Mouse (Mus musculus) lung, adult 18-20 months (tissue): Measurements from ENCODE around the gene Schip1.
A peak's percentile ranks its signal among the peaks of the same experiment; 100 is the strongest.

Source experiments
- DNase-seq, 2 experiments: peaks; one replicate each; pipeline ENCODE4 v3.0.0; 2022; ENCODE audit warnings: mixed read lengths in 2 of 2

Gene Schip1

DNA sequence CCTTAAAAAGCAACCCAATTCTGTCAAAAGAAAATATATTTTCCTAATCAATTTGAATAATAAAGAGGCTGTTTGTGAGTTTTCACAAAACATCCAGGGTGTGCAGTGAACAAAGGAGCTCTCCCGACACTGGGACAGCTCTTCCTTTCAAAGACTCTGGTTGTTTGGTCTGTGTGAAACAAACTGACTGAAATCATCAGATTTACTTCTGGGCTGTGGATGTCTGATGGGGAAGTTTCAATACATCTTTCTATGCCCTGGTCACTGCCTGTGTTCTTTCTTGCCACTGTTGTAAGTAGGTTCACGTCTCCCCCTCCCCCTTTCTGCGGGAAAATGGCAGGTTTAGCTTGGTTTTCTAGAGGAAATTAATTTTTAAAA lies 449.5 kb downstream of the Schip1 start:
- DNase-seq = no peak

DNA sequence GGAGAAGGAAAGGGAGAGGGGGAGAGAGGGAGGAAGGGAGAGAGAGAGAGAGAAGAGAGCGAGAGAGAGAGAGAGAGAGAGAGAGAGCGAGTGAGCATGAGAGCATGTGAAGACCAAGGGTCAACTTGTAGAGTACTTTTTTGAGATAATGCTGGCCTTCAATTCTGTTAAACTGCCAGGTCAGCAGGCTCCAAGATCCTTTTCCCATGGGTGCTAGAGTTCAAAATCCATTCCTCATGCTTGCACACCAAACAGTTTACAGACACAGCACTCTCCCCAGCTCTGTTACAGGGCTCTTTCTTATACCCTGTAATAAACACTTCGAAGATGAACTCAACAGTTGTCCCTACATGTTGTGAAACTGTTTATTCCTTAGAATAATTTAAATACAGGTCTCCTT lies 450.1 kb downstream of the Schip1 start:
- DNase-seq = no peak

DNA sequence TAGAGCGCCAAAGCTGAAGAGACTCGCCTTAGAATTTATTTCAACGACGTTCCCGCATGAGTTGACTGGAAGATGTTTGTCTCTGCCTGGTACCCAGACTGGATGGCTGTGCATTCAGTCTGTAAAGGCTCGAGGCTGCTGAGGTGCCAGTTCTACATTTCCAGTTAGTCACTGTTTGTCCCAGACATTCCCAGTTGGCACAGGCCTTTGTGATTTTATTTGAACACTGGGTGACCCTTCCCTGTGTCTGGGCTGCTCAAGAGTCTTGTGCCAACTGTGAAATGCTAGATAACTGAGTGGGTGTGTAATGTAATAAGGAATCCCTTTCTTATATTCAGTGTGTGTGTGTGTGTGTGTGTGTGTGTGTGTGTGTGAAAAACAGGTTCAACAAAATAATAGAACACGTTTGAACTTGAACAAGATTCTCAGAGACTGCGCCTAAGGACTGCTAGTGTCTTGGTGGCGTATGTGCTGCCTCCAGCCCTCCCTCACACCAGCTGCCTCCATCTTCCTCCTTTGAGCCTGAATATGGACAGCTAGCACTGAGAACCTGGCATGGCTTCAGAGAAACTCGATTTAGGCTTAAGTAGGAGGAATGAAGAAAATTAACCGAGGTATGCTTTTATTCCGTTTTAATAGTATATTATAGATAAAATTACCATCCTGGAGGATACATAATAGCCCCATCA lies 451.9 kb downstream of the Schip1 start:
- DNase-seq = no peak

DNA sequence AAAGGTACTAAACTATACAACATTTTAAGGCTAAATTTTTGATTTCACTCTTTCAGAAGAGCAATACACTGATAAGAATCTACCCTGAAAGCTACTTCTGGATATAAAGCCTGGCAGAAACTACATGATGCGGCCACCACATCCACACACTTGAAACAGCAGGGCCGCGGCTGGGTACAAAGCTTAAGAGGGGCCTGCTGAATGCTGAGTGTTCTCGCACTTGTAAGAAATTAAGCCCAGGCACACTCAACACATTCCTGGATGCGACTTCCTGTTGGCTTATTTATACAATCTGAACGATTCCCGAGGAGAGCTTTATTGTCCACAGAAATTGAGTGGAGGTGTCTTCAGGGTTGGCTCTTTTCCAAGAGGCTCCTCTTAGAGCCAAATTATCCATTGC lies 452.6 kb downstream of the Schip1 start:
- no peak for DNase-seq

DNA sequence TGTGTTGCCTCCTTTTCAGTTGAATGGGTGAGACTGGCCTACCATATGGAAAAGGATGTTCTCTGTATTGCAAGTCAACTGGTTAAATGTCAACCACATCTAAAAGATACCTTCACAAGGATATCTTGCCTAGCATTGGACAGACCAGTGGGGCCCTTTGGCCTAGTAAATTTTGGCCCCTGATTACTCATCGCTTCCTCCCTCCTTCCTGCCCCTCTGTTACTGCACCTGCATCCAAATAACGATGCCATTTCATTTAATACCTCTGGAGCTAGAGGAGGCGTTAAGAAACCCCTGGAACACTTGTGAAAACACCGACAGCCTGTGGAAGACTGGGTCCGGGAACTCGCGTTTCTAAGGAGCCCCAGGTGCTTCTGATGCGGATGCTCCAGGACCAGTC lies 453.4 kb downstream of the Schip1 start:
- DNase-seq = no peak

DNA sequence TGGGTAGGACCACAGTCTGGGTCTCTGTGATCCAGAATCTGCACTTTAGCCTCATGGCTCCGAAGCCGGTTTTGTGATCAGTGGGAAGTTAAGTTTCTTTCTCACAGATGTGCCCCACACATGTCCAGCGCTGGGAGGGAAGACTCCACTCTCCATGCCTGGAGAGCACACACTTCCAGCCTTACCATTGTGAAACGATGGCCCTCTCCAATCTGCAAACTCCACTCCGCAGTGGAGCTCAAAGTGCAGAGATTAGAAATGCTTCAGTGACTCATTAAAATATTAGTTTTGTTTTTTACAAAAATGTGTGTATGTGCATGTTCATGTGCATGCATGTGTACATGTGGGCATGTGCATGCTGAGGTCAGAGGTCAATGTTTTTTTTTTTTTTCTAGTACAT lies 454.0 kb downstream of the Schip1 start:
- DNase-seq = no peak

DNA sequence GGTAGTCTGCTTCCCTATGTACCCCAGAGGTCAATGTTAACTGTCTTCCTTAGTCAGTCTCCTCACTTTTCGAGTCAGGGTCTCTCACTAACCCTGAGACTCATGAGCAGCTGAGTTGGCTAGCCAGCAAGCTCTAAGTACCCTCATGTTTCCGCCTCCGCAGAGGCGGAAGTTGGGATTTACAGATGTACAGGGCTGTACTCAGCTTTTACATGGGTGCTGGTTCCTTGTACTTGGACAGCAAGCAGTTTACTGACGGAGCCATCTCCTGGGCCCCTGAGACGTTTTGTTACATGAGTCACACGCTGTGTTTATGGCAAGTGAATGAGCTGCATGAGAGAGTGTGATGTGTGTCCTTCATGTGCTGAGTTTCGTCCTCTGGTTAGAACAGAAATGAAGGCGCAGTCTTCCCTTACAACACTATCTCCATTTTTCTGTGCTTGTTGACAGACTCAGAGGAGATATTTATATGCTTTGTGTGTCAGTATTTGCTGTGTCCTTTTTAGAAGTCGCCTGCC lies 460.8 kb downstream of the Schip1 start:
- DNase-seq = no peak

DNA sequence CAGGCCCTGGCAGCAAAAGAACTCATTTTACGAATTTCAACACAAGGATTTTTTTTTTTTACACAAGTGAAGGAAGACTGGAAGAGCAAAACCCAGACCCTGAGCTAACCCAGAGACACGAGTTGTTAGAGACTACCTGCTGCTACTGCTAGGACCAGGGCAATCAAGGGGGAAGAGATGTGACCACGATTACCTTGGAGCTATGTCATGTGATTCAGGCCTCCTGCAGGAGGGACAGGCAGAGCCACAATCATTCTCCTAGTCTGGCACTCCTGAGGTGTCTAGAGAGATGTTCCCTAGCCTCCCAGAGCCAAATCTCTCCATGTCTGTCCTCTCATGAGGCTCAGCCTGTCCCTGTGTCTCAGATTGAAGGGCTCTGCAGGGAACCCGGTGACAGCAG lies 461.8 kb downstream of the Schip1 start:
- DNase-seq = no peak

DNA sequence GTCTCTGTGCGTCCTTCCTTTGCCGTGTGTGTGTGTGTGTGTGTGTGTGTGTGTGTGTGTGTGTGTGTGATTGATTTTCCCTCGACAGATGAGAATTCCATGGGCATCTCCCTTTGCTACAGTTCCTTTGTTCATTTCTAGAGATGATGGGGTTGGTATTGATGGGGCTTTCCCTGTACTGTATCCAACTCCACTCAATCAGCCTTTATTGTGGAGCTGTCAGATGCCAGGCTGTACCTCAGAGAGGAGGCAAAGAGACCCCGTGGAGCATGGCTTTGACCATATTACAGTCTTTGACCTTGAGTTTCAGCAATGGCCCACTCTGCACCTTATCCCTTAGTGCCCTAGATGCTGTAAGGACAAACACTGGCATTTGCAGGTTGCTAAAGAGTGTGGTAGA lies 462.6 kb downstream of the Schip1 start:
- DNase-seq = no peak

DNA sequence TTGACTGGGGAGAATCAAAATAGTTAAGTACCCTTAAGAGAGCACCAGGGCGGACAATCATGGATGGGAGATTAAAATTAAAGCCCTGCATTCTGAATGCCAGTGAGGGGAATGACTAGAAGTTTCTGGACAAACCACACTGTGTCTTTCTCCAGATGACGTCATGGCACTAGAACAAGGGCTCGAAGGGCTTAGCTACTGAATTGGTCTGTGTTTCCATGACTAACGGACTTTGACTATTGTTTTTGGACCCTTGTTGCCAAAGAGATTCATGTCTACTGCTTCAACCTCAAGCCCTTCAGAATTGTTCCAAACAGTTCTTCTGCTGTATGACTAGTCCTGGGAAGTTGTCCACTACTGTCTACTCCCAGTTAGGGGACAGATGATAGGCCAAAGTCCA lies 467.3 kb downstream of the Schip1 start:
- no peak for DNase-seq

DNA sequence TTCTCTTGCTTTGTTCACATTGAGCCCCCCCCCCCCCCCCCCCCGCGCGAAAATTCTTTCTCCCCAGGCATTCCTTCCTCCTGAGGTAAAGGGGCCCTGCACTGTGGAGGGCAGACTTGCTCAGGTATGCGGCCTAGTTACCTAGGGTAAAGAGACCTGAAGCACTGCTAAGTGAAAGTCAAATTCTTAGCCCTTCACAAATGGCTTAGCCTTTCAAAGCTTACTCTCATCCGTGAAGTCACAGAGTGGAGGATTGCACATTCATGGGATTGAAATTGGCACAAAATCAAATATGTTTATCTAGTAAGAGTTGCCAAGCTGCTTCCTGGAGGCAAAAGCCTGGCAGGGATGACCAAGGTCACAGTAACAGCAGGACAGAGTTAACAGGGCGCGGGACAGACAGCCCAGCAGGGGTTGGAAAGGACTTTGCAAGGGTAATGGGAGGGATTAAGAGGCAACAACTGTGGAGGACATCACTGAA lies 470.0 kb downstream of the Schip1 start:
- DNase-seq = peak; percentile 39 to 52

DNA sequence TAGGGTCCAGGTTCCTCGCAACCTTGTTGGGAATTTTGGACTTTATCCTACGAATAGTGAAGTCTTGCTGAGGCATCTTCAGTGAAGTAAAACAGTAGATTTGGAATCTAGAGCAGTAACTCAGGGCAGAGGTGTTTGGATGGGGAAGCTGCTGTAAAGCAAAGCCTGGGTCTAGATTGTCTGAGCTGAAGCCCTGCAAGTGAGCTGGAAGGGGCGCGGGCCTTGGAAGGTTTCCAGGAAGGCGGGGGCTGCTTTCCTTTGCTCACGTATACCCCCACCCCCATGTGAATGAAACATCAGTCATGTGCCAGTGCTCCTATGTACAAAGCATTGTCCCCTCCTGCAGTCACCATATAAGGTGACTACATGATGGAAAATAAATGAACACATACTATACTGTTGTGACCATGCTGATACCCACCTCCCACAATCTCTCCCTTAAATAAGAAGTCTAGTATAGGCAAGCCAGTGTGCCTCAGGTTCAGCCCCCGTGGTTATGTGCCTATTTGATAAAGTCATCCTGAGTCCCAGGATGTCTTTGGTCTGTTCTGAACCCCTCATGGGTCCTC lies 470.6 kb downstream of the Schip1 start:
- no peak for DNase-seq

DNA sequence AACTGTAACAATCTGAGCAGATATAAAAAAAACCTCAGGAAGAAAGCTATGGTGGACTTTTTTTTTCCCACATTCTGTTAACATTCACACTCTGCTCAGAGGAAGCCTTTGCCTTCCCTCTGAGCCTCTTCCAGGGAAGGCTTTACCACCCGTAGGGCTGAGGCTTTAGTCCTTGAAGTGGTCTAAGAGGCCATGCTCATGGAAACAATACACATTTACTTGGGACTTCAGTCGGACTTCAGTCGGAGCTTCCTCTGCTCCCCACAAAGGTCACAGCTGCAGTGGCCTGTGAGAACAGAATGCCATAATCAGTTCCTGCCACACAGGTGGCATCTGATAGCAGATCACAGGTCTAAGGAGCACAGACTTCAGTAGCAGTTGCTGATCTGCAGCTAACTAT lies 471.5 kb downstream of the Schip1 start:
- no peak for DNase-seq

DNA sequence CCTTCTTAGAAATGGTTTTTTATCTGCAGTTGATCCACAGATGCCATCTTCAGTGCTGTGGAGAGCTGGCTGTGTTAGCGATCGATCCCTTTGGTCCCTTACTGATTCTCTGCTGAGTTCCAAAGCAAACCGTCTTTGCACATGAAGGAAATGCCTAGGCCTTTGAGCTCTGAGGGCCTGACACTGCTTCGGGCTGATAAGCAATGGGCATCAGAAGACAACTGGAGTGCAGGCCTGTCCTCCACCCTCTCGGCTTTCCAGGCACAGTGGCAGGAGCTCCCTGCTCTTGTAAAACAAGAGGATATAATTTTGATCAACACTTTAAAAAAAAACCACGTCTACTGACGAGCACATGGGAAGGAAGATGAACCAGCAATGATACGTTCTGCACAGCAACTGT lies 477.1 kb downstream of the Schip1 start:
- no peak for DNase-seq

DNA sequence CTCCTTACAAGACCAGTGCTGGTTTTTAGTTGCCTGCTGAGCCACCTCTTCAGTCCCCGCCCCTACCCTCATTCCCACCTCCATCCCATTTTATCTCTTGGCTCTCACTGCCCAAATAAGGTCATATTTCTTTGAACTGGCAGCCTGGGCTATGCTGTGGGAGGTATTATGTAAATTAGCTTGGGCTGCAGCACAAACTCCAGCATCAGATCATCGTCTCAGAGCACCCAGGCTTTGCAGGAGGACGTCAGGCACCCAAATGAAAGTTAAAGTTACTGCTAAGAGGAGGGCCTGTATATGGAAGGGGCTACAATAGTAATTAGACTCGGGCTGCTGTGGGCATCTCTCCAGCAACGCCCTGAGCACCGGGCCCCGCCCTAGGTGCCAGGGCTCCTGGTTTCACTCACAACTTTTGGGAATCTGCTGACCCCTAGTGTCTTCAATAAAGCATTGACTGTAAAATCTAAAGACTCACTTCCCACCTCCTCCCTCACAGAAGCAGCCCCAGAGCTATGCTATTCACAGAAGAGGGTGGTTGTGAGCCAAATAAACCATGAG lies 478.4 kb downstream of the Schip1 start:
- DNase-seq = peak; percentile 60 to 75

DNA sequence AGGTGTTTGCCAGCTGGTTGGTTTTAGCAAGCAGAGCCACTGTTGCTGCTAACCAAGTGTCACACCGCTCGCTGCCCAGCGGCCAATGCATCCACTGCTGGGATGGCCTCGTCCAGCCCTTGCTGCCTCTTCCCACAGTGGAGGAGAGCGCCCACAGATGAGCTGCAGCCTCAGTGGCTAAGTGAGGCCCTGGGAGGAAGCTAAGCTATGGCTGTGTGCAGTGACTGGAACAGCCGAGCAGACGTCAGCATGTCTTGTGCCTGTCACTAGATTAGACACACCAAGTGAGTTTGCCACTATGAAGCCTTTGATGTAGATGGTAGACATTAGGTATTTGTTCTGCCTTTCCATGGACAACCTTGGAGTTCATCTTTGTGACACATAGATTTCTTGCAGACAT lies 480.2 kb downstream of the Schip1 start:
- no peak for DNase-seq

DNA sequence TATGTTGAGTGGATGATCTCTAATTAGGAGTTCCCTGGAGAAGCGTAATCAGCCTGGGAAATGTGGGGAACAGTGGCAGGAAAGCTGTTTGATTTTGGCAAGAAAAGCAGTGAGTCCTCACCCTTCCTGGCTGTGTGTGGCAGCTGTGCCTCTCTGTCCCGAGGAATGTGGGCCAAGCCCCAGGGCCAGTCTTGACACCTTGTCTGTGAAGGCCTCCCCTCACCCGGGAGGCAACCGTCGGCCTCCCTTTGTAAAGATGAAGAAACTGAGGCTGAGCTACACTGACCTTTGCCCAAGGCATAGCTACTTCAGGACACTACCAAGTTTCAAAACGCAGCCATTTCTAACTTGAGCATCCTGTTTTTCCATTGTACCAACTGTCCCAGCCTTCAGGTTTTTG lies 481.3 kb downstream of the Schip1 start:
- no peak for DNase-seq

DNA sequence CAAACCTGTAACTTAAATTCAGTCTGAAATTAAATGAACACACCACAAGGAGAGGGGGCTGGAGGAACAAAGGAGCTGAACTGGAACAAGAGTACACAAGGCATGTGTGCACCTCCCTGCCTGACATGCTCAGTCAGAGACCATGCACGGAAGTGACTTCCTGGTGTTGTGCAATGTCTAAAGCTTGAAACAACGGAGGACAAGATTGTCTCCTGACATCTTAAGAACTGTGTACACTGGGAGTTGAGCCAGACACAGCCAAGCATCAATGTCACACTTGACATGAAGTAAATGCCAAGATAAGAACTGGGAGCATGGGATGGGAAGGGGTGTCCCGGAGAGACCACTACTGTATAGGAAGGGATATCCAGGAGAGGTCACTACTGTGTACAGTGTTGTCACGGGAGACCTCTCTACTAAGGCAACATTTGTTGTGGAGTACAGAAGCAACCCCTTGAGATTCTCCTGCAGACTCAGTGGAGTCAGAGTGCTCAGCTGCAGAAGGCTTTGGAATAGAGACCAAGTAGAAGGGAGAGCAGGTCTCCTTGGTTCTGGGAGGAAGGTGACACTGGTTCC lies 490.6 kb downstream of the Schip1 start:
- DNase-seq = peak; percentile 19 to 53

DNA sequence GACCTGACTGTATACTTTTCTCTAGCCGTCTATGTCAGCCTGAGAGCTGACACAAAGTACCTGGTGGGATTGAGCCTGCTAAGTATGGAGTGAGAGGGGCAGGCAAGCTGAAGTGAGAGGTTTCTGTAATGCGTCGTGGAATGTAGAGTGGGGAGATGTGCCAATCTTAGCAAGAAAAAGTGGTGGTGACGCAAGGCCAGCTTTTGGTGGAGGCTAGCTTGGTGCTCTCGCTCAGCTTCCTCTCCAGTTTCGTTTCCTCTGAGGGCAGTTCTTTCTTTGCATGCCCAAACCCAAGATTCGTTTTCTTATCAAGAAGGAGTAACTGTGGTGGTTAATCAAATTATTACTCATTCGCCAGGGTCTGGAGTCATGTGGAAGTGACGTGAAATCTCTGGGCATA lies 492.3 kb downstream of the Schip1 start:
- peak; percentile 41 to 42 for DNase-seq

DNA sequence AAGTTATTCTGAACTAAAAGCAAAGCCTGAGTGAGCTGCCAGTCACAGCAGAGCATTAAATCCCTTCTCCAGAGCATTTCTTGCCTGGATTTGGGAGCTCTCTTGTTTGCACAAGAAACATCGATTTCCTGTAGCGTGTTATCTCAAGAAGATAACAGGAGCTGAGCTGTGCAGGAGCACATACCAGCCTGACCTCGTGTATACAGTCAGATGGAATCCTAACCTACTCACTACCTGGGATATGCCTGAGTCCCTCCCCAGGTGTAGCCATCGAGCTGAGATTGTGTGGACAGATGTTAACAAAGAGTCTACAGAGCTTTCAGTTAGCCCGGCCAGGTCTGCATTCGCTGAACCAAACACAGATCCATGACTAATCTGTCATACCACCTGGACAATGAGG lies 494.1 kb downstream of the Schip1 start:
- no peak for DNase-seq

DNA sequence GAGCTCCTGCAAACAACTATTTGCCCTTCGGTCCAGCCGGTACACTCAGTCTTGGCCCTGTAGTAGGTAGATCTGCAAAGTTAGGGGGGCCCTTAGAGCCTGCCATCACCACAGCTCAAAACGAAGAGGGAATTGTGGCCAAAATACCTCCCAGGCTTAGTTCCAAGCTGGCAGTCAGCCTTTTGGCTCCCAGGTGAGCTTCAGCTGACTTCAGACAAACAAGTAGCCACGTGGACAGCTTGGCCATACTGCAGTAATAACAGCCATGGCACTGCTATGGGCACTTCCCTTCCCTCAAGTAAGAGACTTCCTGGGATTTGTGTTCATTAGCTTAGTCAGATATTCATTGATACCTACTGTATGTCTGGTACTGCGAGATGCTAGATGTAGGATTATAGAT lies 495.5 kb downstream of the Schip1 start:
- DNase-seq = peak; percentile 54 to 55

DNA sequence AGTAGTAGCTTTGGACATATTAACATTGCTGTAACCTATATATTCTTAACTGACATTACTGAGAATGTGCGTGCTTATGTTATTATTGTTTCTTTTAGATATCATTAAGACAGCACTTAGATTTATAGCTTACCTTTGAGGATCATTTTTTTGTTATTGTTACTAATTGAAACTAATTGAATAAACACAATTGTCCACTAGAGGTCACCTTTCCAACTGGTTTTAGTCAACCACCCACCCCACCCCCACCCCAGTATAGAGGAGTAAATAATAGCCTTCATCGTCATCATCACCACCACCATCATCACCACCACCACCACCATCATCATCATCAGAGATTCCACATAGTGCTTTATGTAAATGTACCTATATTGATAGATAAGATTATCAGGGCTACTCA lies 498.2 kb downstream of the Schip1 start:
- DNase-seq = no peak

DNA sequence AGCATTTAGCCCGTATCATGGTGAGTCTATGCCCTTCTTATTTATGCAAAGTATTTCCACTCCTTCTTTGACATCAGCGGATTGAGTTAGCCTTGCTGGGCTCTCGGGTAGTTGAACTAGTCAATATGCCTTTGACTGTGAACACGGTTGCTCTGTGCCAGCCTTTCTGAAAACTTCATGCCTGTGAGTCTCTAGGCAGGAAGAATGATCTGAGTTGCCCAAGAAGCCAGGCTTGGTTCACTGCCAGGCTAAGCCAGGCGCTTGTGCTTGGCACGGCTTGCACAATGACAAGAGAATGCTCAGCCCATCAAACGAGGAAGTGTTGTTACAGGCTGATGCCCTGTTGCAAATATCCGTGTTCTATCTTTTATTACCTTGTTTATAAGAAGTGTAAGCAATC lies 499.3 kb downstream of the Schip1 start:
- DNase-seq = peak; percentile 54 to 64
